Mouse (Mus musculus) embryo, embryonic 10.5 days (tissue): ENCODE results near the gene Nat8l.

Experiments
- DNase-seq: peaks from one replicate; pipeline ENCODE4 v3.0.0-alpha.2; 2015; ENCODE audit warnings: low spot score

Nat8l gene

DNA sequence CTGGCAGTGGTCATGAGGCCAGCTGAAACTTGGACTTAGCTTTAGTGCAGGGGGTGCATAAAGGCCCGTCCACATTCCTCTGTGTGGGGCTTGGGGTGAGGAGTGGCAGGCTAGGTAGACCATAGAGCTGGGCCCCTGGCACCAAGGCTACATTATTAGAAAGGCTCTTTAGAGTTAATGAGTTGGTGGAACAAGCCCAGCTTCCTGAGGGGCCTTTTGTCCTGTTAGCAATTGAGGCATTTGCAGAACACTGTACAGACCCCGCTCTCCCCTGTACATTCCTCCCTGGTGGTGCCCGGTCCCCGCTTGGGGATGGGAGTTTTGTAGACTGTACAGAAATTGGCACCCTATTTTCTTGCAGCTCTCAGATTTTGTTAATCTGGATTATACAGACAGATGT is 6.9 kb downstream of the Nat8l start:
- DNase-seq, result no peak

DNA sequence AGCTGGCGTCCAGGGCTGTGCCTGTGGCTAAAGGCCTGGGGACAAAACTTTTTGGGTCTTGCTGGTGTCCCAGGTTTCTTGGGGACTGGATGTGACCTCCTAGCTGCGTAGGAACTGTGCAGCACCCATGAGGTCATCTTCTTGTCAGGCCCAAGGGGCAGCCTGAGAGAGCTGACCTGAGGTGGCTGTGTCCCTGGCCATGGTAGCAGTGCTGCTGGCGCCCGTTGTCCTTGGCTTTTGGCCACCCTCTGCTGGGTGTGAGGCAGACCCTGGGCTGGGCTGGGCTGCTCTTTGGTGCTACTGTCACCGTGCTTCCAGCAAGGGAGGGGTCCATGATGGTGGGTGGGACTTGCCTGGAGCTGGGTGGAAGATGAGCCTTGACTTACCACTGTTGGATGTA is 8.8 kb downstream of the Nat8l start:
- no peak for DNase-seq

DNA sequence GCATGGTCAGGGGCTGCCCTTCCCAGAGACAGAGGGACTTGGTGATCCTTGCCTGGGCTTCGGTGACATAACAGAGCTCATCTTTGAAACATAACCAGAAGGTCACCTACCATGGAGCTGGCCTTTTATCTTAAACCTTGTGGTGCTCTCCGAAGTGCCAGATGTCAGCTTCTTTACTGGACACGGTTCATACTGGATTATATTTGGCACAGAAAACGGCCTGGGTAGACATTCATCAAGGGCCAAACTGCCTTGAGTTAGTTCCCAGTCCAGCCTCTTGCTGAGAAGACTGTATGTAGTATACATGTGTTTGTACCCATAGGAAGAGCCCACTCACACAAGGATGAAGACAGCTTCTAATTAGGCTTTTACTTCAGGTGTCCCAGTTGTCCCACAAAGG is 11.0 kb downstream of the Nat8l start:
- no peak for DNase-seq

DNA sequence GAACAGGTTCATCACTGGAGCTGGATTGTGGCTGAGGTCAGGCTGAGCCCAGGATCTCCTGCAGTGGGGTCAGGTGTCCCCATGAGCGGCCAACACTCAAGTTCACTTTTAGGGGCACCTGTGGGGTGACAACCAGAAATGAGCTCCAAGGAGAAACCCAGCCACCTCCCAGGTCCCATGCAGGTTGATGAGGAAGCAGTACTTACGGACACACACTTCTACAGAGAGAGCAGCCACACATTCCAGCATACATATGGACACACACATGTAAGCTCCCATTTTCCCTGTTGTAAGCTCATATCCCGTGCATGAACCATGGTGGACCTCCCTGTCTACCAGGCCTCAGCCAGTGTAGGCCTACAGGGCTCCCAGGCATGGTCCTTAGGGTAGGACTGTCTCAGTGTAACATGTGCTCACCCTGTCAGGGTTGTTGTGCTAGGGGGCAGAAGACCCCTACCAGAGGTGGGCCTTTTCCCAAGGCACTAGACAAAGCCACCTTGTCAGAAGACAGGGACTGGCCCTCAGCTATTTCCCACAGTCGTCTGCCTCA is 11.7 kb downstream of the Nat8l start:
- no peak for DNase-seq

DNA sequence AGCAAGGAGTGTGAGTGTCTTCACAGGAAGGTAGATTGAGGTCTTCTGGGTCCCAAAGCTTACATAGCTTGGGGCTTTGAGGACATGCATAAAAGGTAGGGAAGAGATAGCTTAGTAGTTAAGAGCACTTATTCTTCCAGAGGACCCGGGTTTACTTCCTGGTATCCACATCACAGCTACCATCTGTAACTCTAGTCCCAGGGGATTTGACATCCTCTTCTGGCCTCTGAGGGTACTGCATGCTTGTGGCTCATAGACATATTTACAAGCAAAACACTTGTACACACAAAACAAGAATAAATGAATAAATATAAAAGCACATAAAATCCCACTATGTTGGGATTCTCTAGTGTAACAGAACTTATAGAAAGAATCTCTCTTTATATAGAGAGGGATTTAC is 18.9 kb downstream of the Nat8l start:
- DNase-seq, result peak; percentile 9

DNA sequence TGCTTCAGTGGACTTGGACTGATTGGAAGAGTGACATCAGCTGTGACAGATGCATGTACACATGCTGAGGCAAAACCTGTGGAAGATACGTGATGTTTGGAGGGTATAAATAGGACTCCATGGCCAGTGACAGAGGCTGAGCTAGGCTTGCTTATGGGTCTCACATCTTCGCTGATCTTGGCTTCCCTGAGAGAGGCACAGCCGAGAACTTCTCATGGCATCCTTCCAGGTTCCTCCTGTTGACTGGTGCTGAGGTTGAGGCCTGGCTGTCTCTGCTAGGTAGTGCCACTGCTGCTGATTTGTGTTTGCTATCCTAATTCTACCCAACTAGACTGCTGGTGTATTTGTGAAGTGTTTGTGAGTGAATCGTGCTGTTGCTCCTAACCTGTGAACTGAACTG is 23.2 kb downstream of the Nat8l start:
- DNase-seq, result no peak

DNA sequence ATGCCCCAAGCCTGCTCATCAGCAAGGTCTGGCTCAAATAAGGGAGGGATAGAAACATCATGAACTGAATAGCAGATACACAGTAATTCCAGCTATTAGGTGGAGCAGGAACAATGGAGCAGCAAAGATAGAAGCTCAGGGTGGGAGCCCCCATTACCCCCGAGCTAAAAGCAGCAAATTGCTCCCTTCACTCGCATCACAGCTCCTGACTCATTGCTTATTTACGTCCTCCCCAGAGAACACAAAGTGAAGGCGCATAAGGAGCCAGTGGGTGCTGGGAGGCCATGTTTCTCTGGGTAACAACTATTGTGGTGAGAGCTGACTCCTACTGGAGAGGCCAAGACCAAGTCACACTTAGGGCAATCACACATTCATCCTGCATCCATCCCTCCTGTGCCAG is 34.3 kb downstream of the Nat8l start:
- DNase-seq, result no peak

DNA sequence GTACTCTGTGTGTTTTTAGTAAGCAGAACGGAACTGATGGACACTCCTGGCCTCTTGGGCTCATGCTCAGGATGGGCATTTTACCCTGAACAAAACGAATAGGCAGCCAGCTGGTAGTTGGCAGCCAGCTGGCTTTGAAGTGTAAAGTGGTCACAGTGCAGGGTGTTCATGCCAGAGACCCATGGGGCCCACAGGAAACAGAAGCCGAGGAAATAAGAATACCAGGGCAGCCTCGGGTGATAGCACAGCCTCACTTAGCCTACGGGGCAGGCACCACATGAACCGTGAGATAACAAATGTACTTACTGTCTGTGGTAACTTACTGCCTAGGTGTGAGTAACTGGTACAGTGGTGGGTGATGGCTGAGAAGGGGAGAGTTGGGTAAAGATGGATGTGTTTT is 35.2 kb downstream of the Nat8l start:
- no peak for DNase-seq

DNA sequence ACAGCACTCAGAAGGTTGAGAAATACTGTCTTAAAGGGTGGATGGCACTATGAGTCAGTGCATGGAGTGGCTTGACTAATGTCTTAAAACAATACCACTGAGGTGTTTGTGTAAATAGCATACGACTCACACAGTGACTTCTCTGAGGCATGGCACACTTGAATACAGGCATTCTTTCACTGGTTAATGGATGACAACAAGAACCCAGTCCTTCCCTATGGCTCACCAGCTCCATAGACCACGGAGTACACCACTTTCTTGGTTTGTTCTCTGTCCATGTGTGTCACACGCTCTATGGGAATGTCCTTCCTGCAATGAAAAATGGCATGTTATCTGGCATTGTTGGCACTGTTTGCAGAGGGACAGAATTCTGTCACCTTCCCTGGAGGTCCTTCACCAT is 36.7 kb downstream of the Nat8l start:
- DNase-seq, result no peak
